Mouse (Mus musculus) C2C12 (cell line): ENCODE data around the gene Cd86.

Experiments
- CTCF ChIP-seq: IDR thresholded peaks from one replicate; pipeline ENCODE4 v1.5.1; 2011; ENCODE audit not compliant: control insufficient read depth, insufficient read depth, insufficient read length
- USF1 ChIP-seq: IDR thresholded peaks from one replicate; pipeline ENCODE4 v1.6.1; 2011; ENCODE audit warnings: low read depth, mild to moderate bottlenecking, control low read depth, moderate library complexity

- no peak for TF ChIP-seq CTCF
- TF ChIP-seq USF1: no peak
Measured at GRCm38 (mm10) chr16:36589898-36590297, 76.0 kb downstream of the Cd86 start.
